Mouse (Mus musculus) bone marrow, adult 2 months (tissue): ENCODE measurements around the gene Snap25. TPM values are rescaled to one million over a fixed set of nuclear protein-coding genes. Genes with fewer than 3 reads are reported as not detected.
A peak's percentile ranks its signal among the peaks of the same experiment; 100 is the strongest.

Experiments used
- H3K27ac ChIP-seq: fragments of 200-500 bp; 2 replicates; pipeline ENCODE4 v1.5.1; 2012; ENCODE audit warnings: low read depth, mild to moderate bottlenecking, control low read depth, inconsistent platforms, low read length; ENCODE audit not compliant: control insufficient read depth, poor library complexity, insufficient read depth
- H3K4me1 ChIP-seq: fragments of 200-500 bp; 2 replicates; pipeline ENCODE4 v1.6.1; 2011; ENCODE audit warnings: low read length; ENCODE audit not compliant: control insufficient read depth, insufficient read depth
- H3K4me3 ChIP-seq: fragments of 200-500 bp; replicated peaks from 2 replicates; pipeline ENCODE3; 2011; ENCODE audit warnings: mild to moderate bottlenecking, low read depth, low read length, control low read depth; ENCODE audit not compliant: control insufficient read depth
- CTCF ChIP-seq: fragments of 200-500 bp; IDR thresholded peaks from 2 replicates; pipeline ENCODE4 v1.5.1; 2011; ENCODE audit warnings: low read length, control low read depth; ENCODE audit not compliant: control insufficient read depth, insufficient read depth
- POLR2A ChIP-seq: fragments of 200-500 bp; IDR thresholded peaks from 2 replicates; pipeline ENCODE4 v1.6.1; 2011; ENCODE audit warnings: low read depth, mild to moderate bottlenecking, control low read depth, low read length, borderline replicate concordance; ENCODE audit not compliant: control insufficient read depth
- WGBS: fragments of 180-500 bp; shearing (Covaris S2); methylation state at CpG from one replicate; pipeline ENCODE4 v1.1.7; 2018; 5-methylcytosine and 5-hydroxymethylcytosine counted together
- polyA plus RNA-seq: library from polyadenylated mRNA; stranded (reverse); fragments of >200 nt; gene quantifications from 2 replicates; pipeline ENCODE4 v1.2.4, GENCODE M21; 2011; ENCODE audit warnings: low replicate concordance; ENCODE audit not compliant: missing spikeins, insufficient read depth, insufficient read length

Gene Snap25
- polyA plus RNA-seq, 1 experiment, result 7.6 TPM

GRCm38 (mm10) chr2:136678321-136679161 lies 34.7 kb upstream of the Snap25 start:
- Histone ChIP-seq H3K4me3 (no peak overlapping the region), H3K27ac (peak overlapping the region; percentile 27; the same call in 1 of the 2 replicates), H3K4me1 (no peaks in the 10 kb centered on the region; the same call in 1 of the 2 replicates)
- no peak for TF ChIP-seq POLR2A
- no peak for TF ChIP-seq CTCF
- WGBS, result 2% methylated on average over 44 of the region's 44 CpGs

DNA sequence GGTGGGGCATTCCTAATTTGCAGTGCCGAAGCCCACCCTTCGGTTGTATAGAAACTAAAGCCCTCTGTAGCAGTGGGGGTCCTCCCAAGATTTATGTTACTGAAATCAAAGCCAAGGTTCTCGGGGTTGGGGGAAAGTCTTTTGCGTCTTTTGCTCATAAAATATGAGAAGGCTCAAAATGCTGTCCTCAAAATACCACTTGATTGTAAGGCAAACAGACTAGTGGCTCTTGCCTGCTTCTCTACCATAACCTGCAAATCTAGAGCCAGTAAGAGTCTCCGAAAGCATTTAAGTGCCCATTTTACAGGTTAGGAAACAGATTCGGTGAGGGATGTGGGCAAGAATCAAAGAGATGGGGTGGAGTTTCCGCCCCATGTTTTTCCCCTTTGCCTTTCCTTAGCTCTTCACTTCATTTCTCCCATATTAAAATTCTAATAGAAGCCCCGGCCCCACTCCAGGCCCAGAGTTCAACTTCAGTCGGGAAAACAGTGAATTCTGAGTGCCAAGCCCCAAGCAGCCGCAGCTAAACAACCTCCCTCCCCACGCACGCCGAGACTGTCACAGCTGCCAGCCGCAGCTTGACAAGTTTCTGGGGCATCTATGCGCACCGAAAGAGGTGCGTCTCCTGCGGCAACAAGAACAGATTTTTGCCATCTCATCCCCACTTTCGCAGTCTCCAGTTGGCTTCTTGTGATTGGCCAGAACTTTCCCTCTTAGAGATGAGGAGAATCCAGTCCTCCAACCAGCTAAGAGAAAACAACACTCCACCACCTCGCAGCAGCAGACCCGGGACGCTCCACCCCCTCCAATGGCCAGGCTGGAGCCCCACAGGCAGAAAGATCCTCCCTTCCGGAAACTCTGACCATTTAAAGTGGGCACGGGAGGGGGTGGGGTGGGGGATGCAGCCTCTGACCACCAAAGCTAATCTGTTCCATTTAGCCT lies 33.7 kb upstream of the Snap25 start:
- H3K27ac ChIP-seq, result no peak overlapping the region; the same call in 1 of the 2 replicates
- 1% methylated on average over 24 of the region's 24 CpGs for WGBS
- H3K4me1 ChIP-seq, result no peaks in the 10 kb centered on the region; the same call in 1 of the 2 replicates
- TF ChIP-seq CTCF (no peak), POLR2A (no peak)
- H3K4me3 ChIP-seq, result no peak overlapping the region

- Histone ChIP-seq H3K4me1 (no peaks in the 10 kb centered on the region; the same call in 1 of the 2 replicates), H3K27ac (no peak overlapping the region), H3K4me3 (no peak overlapping the region)
- WGBS, result 55% methylated on average over 11 of the region's 11 CpGs
- TF ChIP-seq CTCF (no peak), POLR2A (no peak)
Observed at GRCm38 (mm10) chr2:136682146-136682860, 30.9 kb upstream of the Snap25 start.

GRCm38 (mm10) chr2:136686195-136686594 lies 27.1 kb upstream of the Snap25 start:
- Histone ChIP-seq H3K27ac (no peak overlapping the region), H3K4me3 (no peak overlapping the region), H3K4me1 (no peaks in the 10 kb centered on the region)
- TF ChIP-seq POLR2A (no peak), CTCF (no peak)
- WGBS, result 75% methylated on average over 3 of the region's 3 CpGs

- Histone ChIP-seq H3K4me3 (no peak overlapping the region), H3K4me1 (no peaks in the 10 kb centered on the region), H3K27ac (no peak overlapping the region)
- 77% methylated on average over 4 of the region's 4 CpGs for WGBS
- TF ChIP-seq POLR2A (no peak), CTCF (no peak)
Observed at GRCm38 (mm10) chr2:136687316-136687715, 25.9 kb upstream of the Snap25 start.

GRCm38 (mm10) chr2:136689476-136689875 lies 23.8 kb upstream of the Snap25 start:
- 65% methylated on average over 4 of the region's 4 CpGs for WGBS
- no peak overlapping the region for H3K27ac ChIP-seq
- no peak overlapping the region for H3K4me3 ChIP-seq
- H3K4me1 ChIP-seq, result no peaks in the 10 kb centered on the region
- TF ChIP-seq POLR2A, result no peak

DNA sequence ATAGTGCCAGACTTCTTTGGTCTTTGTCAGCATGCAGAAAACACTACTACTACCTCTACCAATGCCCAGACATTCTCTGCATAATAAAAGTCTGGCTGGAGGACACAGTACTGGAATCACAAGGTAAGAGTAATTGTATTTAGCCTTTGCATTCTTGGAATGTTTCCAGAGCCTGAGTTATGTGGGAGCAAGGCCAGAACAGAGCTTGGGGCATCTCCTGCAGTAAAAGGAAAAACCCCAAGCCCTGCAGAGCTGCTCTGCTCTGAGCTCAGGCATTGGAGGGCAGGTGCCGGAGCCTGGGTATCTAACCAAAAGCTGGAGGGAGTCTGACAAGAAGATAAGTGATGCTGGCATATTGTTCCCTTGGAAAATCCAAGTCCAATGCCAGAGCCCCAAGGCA lies 21.6 kb upstream of the Snap25 start:
- no peaks in the 10 kb centered on the region for H3K4me1 ChIP-seq
- H3K4me3 ChIP-seq, result no peak overlapping the region
- WGBS, result 82% methylated on average over 1 of the region's 1 CpGs
- TF ChIP-seq POLR2A (no peak), CTCF (no peak)
- no peak overlapping the region for H3K27ac ChIP-seq
